Mouse (Mus musculus) liver, embryonic 14.5 days (tissue): Measurements from ENCODE around the gene Adam30. TPM values are rescaled to one million over a fixed set of nuclear protein-coding genes. Genes with fewer than 3 reads are reported as not detected.

ENCODE experiments used
- ATAC-seq: fragments of 200-750 bp; cut with Nextera tagmentation; 2 replicates; pipeline ENCODE4 v1.8.0; 2017; ENCODE audit warnings: moderate number of reproducible peaks, mild to moderate bottlenecking, moderate library complexity; ENCODE audit not compliant: insufficient read depth
- DNase-seq, 3 experiments: peaks; one replicate each; pipeline ENCODE4 v3.0.0-alpha.2; 2012 to 2013; ENCODE audit warnings: low read depth in 3 of 3, low spot score in 3 of 3
- H3K27ac ChIP-seq: fragments of 300-500 bp; sonication (generic); 2 replicates; pipeline ENCODE4 v1.5.1; 2014; ENCODE audit warnings: moderate library complexity, mild to moderate bottlenecking, control low read depth, inconsistent platforms
- H3K27me3 ChIP-seq: fragments of 300-500 bp; sonication (generic); 2 replicates; pipeline ENCODE4 v1.6.1; 2014; ENCODE audit warnings: mild to moderate bottlenecking, low read length, moderate library complexity; ENCODE audit not compliant: control insufficient read depth, insufficient read depth
- H3K36me3 ChIP-seq: fragments of 300-500 bp; sonication (generic); replicated peaks from 2 replicates; pipeline ENCODE4 v1.6.1; 2014; ENCODE audit warnings: low read depth; ENCODE audit not compliant: control insufficient read depth, insufficient read depth
- H3K4me1 ChIP-seq, 2 experiments: fragments of 200-500 bp in 1 of 2; fragments of 300-500 bp in 1 of 2; sonication (generic) in 1 of 2; replicated peaks; 2 replicates each; pipeline ENCODE4 v1.6.1; 2012 to 2014; ENCODE audit warnings: antibody characterized with exemption in 1 of 2, inconsistent platforms in 1 of 2, low read length in 1 of 2; ENCODE audit not compliant: control insufficient read depth in 2 of 2, insufficient read depth in 2 of 2
- H3K4me2 ChIP-seq: fragments of 300-500 bp; sonication (generic); 2 replicates; pipeline ENCODE4 v1.6.1; 2014; ENCODE audit warnings: low read depth, mild to moderate bottlenecking, control low read depth, moderate library complexity
- H3K4me3 ChIP-seq, 2 experiments: fragments of 200-500 bp in 1 of 2; fragments of 300-500 bp in 1 of 2; sonication (generic) in 1 of 2; 2 replicates each; pipeline ENCODE4 v1.5.1; 2012 to 2014; ENCODE audit warnings: low read depth in 2 of 2, low read length in 2 of 2, mild to moderate bottlenecking in 2 of 2, control low read depth in 1 of 2, inconsistent platforms in 1 of 2, moderate library complexity in 1 of 2; ENCODE audit not compliant: insufficient read depth in 1 of 2
- H3K9ac ChIP-seq: fragments of 300-500 bp; sonication (generic); replicated peaks from 2 replicates; pipeline ENCODE4 v1.6.1; 2014; ENCODE audit warnings: mild to moderate bottlenecking, control low read depth, moderate library complexity
- H3K9me3 ChIP-seq: fragments of 300-500 bp; sonication (generic); 2 replicates; pipeline ENCODE4 v1.6.1; 2016; ENCODE audit warnings: low read length, mixed read lengths; ENCODE audit not compliant: control insufficient read depth
- CTCF ChIP-seq: IDR thresholded peaks from 2 replicates; pipeline ENCODE4 v1.5.1; 2016; ENCODE audit warnings: antibody characterized with exemption, low read depth, control low read depth
- EP300 ChIP-seq: IDR thresholded peaks from 2 replicates; pipeline ENCODE4 v1.6.1; 2016; ENCODE audit warnings: antibody characterized with exemption, low read depth
- WGBS: fragments of 180-500 bp; shearing (Covaris S2); extraction: QIAGEN DNeasy Blood & Tissue Kit; methylation state at CpG from one replicate; pipeline ENCODE4 v1.1.7; 2014; ENCODE audit not compliant: insufficient replicate concordance; 5-methylcytosine and 5-hydroxymethylcytosine counted together
- polyA plus RNA-seq, 2 experiments: library from polyadenylated mRNA; depleted of rRNA in 1 of 2; stranded (reverse) in 1 of 2; unstranded in 1 of 2; fragments of >200 nt; fragmentation: Nextera tagmentation in 1 of 2; extraction: Ambion mirVana in 1 of 2; gene quantifications; 2 replicates each; pipeline versions ENCODE4 v1.2.1 to v1.2.3; 2012 to 2014

Adam30 gene
- polyA plus RNA-seq, 2 experiments = not detected

DNA sequence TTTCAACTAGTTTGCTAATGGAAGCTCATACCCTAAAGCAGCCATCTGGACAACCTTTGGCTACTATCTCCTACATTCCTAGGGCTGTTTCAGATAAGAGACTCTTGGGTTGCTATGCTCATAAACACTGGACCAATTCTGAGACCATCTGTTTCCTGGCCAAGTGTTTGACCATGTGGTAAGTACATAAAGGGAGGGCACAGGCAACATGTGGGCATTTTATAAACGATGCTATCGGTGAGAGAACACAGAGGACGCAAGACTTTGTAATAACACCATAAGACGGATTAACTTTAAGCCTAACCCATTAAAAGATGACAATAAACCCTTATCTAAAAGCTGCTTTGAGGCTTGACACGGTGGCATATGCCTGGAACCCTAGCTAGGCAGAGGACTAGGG lies 42.9 kb downstream of the Adam30 start:
- DNase-seq = no peak
- Histone ChIP-seq H3K27ac (no peak overlapping the region), H3K27me3 (no peaks in the 10 kb centered on the region), H3K9me3 (no peaks in the 10 kb centered on the region), H3K4me1 (peaks cover 0 to 8% of the 10 kb centered on the region in 2 experiments; a peak in 1 of 4 replicates), H3K4me3 (no peak overlapping the region), H3K9ac (no peak overlapping the region), H3K36me3 (no peaks in the 10 kb centered on the region), H3K4me2 (no peak overlapping the region)
- ATAC-seq = no peak
- 41% methylated on average over 5 of the region's 5 CpGs for WGBS
- no peak for TF ChIP-seq EP300
- TF ChIP-seq CTCF = no peak

DNA sequence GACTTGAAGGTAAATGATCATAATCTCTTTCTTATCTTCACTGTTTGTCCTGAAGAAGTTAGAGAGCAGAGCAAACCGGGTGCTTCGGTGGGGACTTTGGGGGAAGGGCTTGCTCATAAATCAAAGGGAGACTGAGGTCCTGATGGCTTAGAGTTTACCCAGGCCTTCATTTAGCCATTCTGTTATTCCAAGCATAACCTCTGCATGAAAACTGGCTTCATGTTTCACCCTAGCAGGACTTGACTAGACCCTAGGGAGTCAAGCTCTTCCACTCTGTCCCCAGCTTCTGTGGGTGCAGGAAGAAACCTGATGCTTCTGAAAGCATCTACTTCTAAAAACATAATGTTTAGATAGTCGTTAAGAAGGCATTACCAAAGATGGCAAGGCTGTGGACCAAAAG lies 46.5 kb downstream of the Adam30 start:
- H3K4me1 ChIP-seq = peaks cover 0 to 3% of the 10 kb centered on the region in 2 experiments; a peak in 1 of 4 replicates
- no peak for TF ChIP-seq EP300
- H3K27ac ChIP-seq = no peak overlapping the region
- ATAC-seq (no peak), DNase-seq (no peak)
- H3K9me3 ChIP-seq = no peaks in the 10 kb centered on the region
- 24% methylated on average over 3 of the region's 3 CpGs for WGBS
- H3K27me3 ChIP-seq = no peaks in the 10 kb centered on the region
- H3K4me2 ChIP-seq = no peak overlapping the region
- no peak overlapping the region for H3K9ac ChIP-seq
- H3K4me3 ChIP-seq = no peak overlapping the region
- H3K36me3 ChIP-seq = no peaks in the 10 kb centered on the region

DNA sequence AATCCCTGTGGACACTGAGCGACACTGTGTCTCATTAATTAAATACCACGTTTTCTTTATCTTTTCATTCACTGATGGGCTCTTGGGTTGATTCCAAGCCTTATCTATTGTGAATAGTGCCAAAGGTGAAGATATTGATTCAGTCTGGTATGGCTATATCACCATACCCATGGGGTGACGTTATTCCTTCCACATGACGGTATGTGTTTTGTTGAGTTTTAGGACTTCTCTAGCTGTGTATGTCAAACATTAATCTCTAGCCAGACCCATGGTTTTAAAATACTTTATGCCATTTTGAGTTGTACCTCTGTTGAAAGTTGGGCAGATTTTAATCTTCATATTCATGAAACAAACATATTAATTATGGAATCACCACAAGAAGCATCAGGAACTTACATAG lies 48.7 kb downstream of the Adam30 start:
- H3K4me1 ChIP-seq = 0 out of 4 replicates have a peak, but pooled peaks cover 0 to 2% of the 10 kb centered on the region in 2 experiments
- H3K27ac ChIP-seq = no peak overlapping the region
- no peak overlapping the region for H3K9ac ChIP-seq
- H3K36me3 ChIP-seq = no peaks in the 10 kb centered on the region
- H3K9me3 ChIP-seq = no peaks in the 10 kb centered on the region
- WGBS = 60% methylated on average over 4 of the region's 4 CpGs
- H3K4me3 ChIP-seq = no peak overlapping the region
- TF ChIP-seq EP300 (no peak), CTCF (no peak)
- DNase-seq (no peak), ATAC-seq (no peak)
- H3K27me3 ChIP-seq = no peaks in the 10 kb centered on the region
- H3K4me2 ChIP-seq = no peak overlapping the region

DNA sequence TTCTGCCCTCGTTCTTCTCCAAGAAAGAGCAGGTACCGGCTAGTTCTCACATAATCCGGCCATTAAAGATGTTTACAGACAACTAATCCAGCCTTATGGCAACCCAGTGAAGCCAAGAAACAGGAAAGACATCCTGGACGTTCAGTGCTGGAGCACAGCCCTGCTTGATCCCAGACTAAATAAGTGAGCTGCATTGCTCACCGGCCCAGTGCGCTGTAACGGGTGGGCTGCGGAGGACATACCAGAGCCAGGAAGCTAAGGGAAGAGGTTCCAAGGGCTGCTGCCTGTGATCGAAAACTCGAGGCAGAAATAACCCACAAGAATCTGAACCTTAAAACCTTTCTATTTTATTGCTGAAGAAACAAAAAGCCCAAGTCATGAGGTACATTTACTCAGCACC lies 50.4 kb downstream of the Adam30 start:
- H3K36me3 ChIP-seq = no peaks in the 10 kb centered on the region
- H3K4me2 ChIP-seq = no peak overlapping the region
- no peak for ATAC-seq
- H3K9me3 ChIP-seq = no peaks in the 10 kb centered on the region
- 68% methylated on average over 10 of the region's 10 CpGs for WGBS
- no peak overlapping the region for H3K27ac ChIP-seq
- H3K4me1 ChIP-seq = 0 out of 4 replicates have a peak, but pooled peaks cover 0 to 2% of the 10 kb centered on the region in 2 experiments
- no peak for TF ChIP-seq EP300
- TF ChIP-seq CTCF = no peak
- DNase-seq = no peak
- no peaks in the 10 kb centered on the region for H3K27me3 ChIP-seq
- no peak overlapping the region for H3K4me3 ChIP-seq
- no peak overlapping the region for H3K9ac ChIP-seq

DNA sequence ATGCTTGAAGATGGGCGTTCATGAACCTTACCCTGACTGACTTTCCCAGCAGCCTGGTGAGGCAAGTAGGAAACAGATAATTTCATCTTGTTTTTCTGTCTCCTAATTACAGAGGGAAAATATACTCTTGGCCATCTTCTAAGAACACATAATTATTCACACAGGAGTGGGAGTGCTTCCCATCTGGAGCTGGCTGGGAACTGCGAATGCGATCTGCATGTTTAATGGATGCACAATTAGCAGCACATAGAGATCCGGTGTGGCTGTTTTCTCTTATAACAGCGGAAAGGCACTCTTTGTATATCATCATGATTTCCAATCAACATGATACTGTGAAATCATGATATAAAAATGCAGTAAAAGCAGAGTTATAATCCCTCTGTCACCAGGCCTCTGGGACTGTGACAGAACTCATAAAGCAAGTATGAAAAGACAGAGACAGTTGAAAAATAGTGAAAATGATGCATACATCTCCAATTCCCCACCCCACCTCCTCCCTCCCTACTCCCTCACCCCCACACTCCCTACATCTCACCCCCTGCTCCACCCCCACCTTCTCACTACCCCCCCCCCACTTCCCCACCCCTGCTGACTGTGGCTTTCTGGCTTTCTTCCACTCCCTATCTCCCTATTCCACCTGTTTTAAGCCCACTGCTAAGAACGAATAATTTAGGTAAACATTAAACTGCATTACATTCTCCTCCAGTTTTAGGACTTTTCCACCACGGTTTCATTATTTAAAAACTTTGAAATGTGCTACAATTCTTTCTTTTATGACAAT lies 51.1 kb downstream of the Adam30 start:
- 57% methylated on average over 7 of the region's 7 CpGs for WGBS
- no peaks in the 10 kb centered on the region for H3K9me3 ChIP-seq
- 0 out of 4 replicates have a peak, but pooled peaks cover 0 to 2% of the 10 kb centered on the region in 2 experiments for H3K4me1 ChIP-seq
- no peak overlapping the region for H3K9ac ChIP-seq
- TF ChIP-seq CTCF = no peak
- no peak for TF ChIP-seq EP300
- no peak overlapping the region for H3K27ac ChIP-seq
- DNase-seq (no peak), ATAC-seq (no peak)
- no peak overlapping the region for H3K4me3 ChIP-seq
- H3K27me3 ChIP-seq = no peaks in the 10 kb centered on the region
- H3K36me3 ChIP-seq = no peaks in the 10 kb centered on the region
- H3K4me2 ChIP-seq = no peak overlapping the region

Other genes with a start within 250 kb of the Adam30 start
- 2.7 and 3.0 TPM in 2 replicates for gene Notch2, start 147.1 kb upstream of the Adam30 start, polyA plus RNA-seq (2012; rRNA removed)
- gene Notch2, start 147.1 kb upstream of the Adam30 start, polyA plus RNA-seq (2014; fragmentation: Nextera tagmentation; extraction: Ambion mirVana) = 5.4 and 5.8 TPM in 2 replicates
- gene Reg4, start 61.5 kb downstream of the Adam30 start, polyA plus RNA-seq (2012; rRNA removed) = not detected in 2 replicates
- not detected in 2 replicates for gene Reg4, start 61.5 kb downstream of the Adam30 start, polyA plus RNA-seq (2014; fragmentation: Nextera tagmentation; extraction: Ambion mirVana)
- gene Hmgcs2, start 119.8 kb downstream of the Adam30 start, polyA plus RNA-seq (2012; rRNA removed) = 30.7 and 32.1 TPM in 2 replicates
- gene Hmgcs2, start 119.8 kb downstream of the Adam30 start, polyA plus RNA-seq (2014; fragmentation: Nextera tagmentation; extraction: Ambion mirVana) = 81.2 and 85.7 TPM in 2 replicates
- 114 and 121 TPM in 2 replicates for gene Phgdh, start 179.4 kb downstream of the Adam30 start, polyA plus RNA-seq (2012; rRNA removed)
- 207 and 218 TPM in 2 replicates for gene Phgdh, start 179.4 kb downstream of the Adam30 start, polyA plus RNA-seq (2014; fragmentation: Nextera tagmentation; extraction: Ambion mirVana)
- gene Zfp697, start 221.8 kb downstream of the Adam30 start, polyA plus RNA-seq (2012; rRNA removed) = 1.4 and 1.7 TPM in 2 replicates
- gene Zfp697, start 221.8 kb downstream of the Adam30 start, polyA plus RNA-seq (2014; fragmentation: Nextera tagmentation; extraction: Ambion mirVana) = 1.6 and 2.4 TPM in 2 replicates